Mouse (Mus musculus) liver, adult 2 months (tissue): Measurements from ENCODE around the gene Gm47791. TPM values are rescaled to one million over a fixed set of nuclear protein-coding genes. Genes with fewer than 3 reads are reported as not detected.
A peak's percentile ranks its signal among the peaks of the same experiment; 100 is the strongest.

ENCODE experiments used
- DNase-seq: peaks from one replicate; pipeline ENCODE4 v3.0.0-alpha.2; 2011; ENCODE audit warnings: low read depth, low spot score; ENCODE audit errors: extremely low read depth
- H3K27ac ChIP-seq: fragments of 200-500 bp; replicated peaks from 2 replicates; pipeline ENCODE4 v1.5.1; 2012; ENCODE audit warnings: low read depth, mild to moderate bottlenecking, control low read depth, inconsistent platforms, low read length; ENCODE audit not compliant: insufficient read depth
- H3K27me3 ChIP-seq: fragments of 200-500 bp; 2 replicates; pipeline ENCODE4 v1.6.1; 2012; ENCODE audit warnings: mild to moderate bottlenecking, moderate library complexity, low read length, inconsistent platforms; ENCODE audit not compliant: control insufficient read depth, insufficient read depth
- H3K36me3 ChIP-seq: fragments of 200-500 bp; 2 replicates; pipeline ENCODE4 v1.6.1; 2012; ENCODE audit warnings: low read length, inconsistent platforms; ENCODE audit not compliant: control insufficient read depth, insufficient read depth
- H3K4me1 ChIP-seq: fragments of 200-500 bp; 2 replicates; pipeline ENCODE4 v1.6.1; 2011; ENCODE audit warnings: low read length; ENCODE audit not compliant: control insufficient read depth, insufficient read depth
- H3K4me3 ChIP-seq: fragments of 200-500 bp; 2 replicates; pipeline ENCODE4 v1.5.1; 2011; ENCODE audit warnings: low read depth, mild to moderate bottlenecking, control low read depth, low read length, moderate library complexity; ENCODE audit not compliant: insufficient read depth
- H3K79me2 ChIP-seq: fragments of 200-500 bp; 2 replicates; pipeline ENCODE4 v1.6.1; 2012; ENCODE audit warnings: inconsistent platforms, mild to moderate bottlenecking, low read length, moderate library complexity; ENCODE audit not compliant: control insufficient read depth, insufficient read depth
- H3K9ac ChIP-seq: fragments of 200-500 bp; 2 replicates; pipeline ENCODE4 v1.6.1; 2012; ENCODE audit warnings: low read depth, mild to moderate bottlenecking, control low read depth, inconsistent platforms, low read length
- CTCF ChIP-seq: fragments of 200-500 bp; IDR thresholded peaks from 2 replicates; pipeline ENCODE4 v1.5.1; 2011; ENCODE audit warnings: low read depth, low read length, control low read depth
- POLR2A ChIP-seq: fragments of 200-500 bp; IDR thresholded peaks from 2 replicates; pipeline ENCODE4 v1.6.1; 2011; ENCODE audit warnings: low read length, control low read depth; ENCODE audit not compliant: insufficient read depth; ENCODE audit errors: extremely low read depth
- WGBS: fragments of 180-500 bp; shearing (Covaris S2); methylation state at CpG from one replicate; pipeline ENCODE4 v1.1.7; 2018; 5-methylcytosine and 5-hydroxymethylcytosine counted together
- polyA plus RNA-seq: library from polyadenylated mRNA; depleted of rRNA; stranded (reverse); fragments of >200 nt; gene quantifications from 2 replicates; pipeline ENCODE4 v1.2.3, GENCODE M21; 2012; rRNA removed
- total RNA-seq: library from RNA; depleted of rRNA; stranded (reverse); fragments of >200 nt; gene quantifications from 2 replicates; pipeline ENCODE4 v1.2.3, GENCODE M21; 2014; rRNA removed

The Gm47791 gene
- not detected in 2 replicates for total RNA-seq
- not detected in 2 replicates for polyA plus RNA-seq

DNA sequence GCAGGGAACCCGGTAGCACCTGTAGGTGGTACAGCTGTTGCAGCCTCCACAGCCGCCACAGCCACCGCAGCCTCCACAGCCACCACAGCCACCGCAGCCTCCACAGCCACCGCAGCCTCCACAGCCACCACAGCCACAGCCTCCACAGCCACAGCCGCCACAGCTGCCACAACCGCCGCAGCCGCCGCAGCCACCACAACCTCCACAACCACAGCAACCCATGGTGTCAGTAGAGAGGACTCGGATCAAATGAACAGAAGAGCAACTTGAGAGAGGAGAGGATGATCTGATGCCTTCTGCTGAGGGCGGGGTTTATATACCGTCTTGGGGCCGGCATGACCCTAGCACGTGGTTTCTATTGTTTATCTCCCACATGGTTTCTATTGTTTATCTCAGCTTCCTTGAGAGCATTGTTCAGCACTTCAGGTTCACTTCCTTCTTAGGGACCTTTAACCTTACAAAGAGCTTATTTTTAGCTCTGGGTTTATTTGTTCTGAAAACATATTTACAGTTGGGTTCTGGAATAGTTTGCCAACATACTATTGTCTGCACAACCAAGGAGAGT, at the start of gene Gm47791:
Gene Gm47791 (minus strand): TSS at position 222 of the 565 bp plus-strand sequence.
- Histone ChIP-seq H3K4me3 (no peak within 1 kb of the TSS), H3K27me3 (no peaks in the 10 kb centered on the region), H3K79me2 (no peaks in the 10 kb centered on the region), H3K36me3 (no peaks in the 10 kb centered on the region), H3K27ac (no peak within 1 kb of the TSS), H3K9ac (no peak within 1 kb of the TSS), H3K4me1 (no peaks in the 10 kb centered on the region)
- TF ChIP-seq POLR2A (no peak), CTCF (no peak)
- no peak for DNase-seq
- WGBS, result 89% methylated on average over 15 of the region's 15 CpGs

DNA sequence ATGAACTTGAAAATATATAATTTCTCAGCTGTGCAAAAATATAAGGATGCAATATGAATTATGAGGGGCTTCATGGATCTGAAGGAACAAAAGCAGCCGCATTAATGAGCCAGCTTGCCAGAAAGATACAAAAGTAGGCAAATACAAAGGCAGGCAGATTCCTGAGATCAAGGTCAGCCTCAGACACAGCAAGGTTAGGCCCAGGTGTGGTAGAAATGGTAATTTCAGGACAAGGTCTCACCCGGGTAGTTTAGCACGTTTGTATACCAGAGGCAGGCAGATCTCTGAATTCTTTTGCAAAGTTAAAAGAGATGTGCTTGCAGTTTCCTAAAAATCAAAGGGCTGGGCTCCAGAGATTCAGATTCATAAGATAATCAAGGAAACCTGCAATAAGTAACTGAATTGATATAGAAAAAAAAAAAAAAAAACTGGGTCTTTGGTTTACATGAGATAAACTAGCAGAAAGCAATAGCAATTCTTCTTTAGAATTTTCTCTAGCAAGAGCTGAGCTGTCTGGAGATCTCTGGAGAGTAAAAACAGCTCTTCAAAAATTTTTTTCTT, 49.7 kb upstream of the Gm47791 start:
- Histone ChIP-seq H3K27me3 (no peaks in the 10 kb centered on the region), H3K4me3 (no peak overlapping the region), H3K27ac (no peak overlapping the region), H3K4me1 (peaks cover 4% of the 10 kb centered on the region), H3K36me3 (no peaks in the 10 kb centered on the region), H3K9ac (no peak overlapping the region), H3K79me2 (no peaks in the 10 kb centered on the region)
- 79% methylated on average over 3 of the region's 3 CpGs for WGBS
- TF ChIP-seq CTCF, result no peak
- TF ChIP-seq POLR2A, result no peak
- DNase-seq, result no peak

GRCm38 (mm10) chr1:82820179-82820578, 49.1 kb upstream of the Gm47791 start:
- H3K79me2 ChIP-seq, result no peaks in the 10 kb centered on the region
- no peak overlapping the region for H3K4me3 ChIP-seq
- H3K36me3 ChIP-seq, result no peaks in the 10 kb centered on the region
- H3K9ac ChIP-seq, result no peak overlapping the region
- peaks cover 4% of the 10 kb centered on the region for H3K4me1 ChIP-seq
- no peak for DNase-seq
- no peak for TF ChIP-seq CTCF
- no peak for TF ChIP-seq POLR2A
- H3K27me3 ChIP-seq, result no peaks in the 10 kb centered on the region
- 80% methylated on average over 15 of the region's 15 CpGs for WGBS
- H3K27ac ChIP-seq, result no peak overlapping the region

DNA sequence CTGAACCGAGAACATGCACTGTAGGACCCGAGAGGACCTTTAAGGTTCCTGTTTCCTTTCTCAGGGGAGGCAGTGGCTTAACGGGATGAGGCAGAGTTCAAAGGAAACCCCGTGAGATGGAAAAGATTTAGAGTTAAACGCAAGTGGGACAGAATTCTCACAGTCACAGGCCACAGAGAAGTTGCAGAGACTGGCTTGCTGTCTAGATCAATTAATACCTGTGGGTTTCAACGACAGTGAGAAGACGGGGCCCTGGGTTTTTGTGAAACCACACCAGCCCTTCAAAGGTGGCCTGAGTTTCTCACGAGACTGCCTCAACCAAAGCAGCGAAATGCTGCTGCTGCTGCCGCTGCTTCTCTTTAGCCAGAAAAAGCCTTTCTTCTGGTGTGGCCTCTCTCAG, 48.3 kb upstream of the Gm47791 start:
- TF ChIP-seq CTCF (no peak), POLR2A (no peak)
- H3K4me1 ChIP-seq, result peaks cover 4% of the 10 kb centered on the region

DNA sequence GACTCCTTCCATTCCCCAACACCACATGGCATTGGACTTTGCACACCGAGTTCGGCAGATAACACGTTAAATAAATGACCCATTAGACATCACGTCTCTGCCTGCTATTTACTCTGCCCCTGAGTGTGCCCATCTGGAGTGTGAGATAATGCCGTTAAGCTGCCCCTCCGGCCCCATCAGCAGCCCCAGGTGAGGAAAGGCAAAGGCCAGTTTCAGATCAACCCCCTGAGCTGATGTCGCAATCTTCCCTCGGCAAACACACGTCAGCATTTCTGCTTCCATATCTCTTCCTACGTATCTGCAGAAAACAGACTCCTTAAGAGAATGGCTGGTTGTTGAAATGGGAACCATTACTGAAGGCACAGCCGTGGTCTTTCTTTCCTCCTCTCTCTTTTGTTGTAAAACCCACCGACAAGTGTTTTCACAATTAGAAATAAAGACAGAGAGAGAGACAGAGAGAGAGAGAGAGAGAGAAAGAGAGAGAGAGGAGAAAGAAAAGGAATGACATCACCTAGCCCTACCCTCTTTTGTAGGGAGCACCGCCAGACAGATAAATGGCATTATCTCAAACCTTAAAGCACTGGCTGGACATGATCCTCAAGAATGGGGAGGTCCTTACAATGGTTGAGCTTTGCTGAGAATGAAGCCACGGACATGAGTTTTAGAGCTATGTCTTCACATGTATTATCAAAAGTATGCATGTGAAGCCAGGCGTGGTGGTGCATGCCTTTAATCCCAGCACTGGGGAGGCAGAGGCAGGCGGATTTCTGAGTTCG, 45.1 kb upstream of the Gm47791 start:
- Histone ChIP-seq H3K27ac (no peak overlapping the region), H3K79me2 (no peaks in the 10 kb centered on the region), H3K4me1 (peaks cover 4% of the 10 kb centered on the region), H3K27me3 (no peaks in the 10 kb centered on the region), H3K4me3 (peak overlapping the region; percentile 6; the same call in 1 of the 2 replicates), H3K9ac (no peak overlapping the region), H3K36me3 (no peaks in the 10 kb centered on the region)
- TF ChIP-seq CTCF (no peak), POLR2A (no peak)
- 29% methylated on average over 17 of the region's 17 CpGs for WGBS
- peak; percentile 78 for DNase-seq

More for the DNA sequence above, 48.3 kb upstream of the Gm47791 start:
- Histone ChIP-seq H3K4me3 (no peak overlapping the region), H3K36me3 (no peaks in the 10 kb centered on the region), H3K9ac (no peak overlapping the region), H3K27ac (no peak overlapping the region), H3K27me3 (no peaks in the 10 kb centered on the region), H3K79me2 (no peaks in the 10 kb centered on the region)
- no peak for DNase-seq
- 79% methylated on average over 10 of the region's 10 CpGs for WGBS
